Mouse (Mus musculus) heart, postnatal 4 days (tissue): ENCODE results near the gene Gak. TPM values are rescaled to one million over a fixed set of nuclear protein-coding genes. Genes with fewer than 3 reads are reported as not detected.
"Not testable (repeated sequence)": the region's sequence is repeated elsewhere in the genome, so short reads cannot be mapped to it uniquely, and the experiment has no call there.

Source experiments
- DNase-seq: peaks from one replicate; pipeline ENCODE4 v3.0.0; 2021
- total RNA-seq, 2 experiments: library from RNA; stranded (reverse); gene quantifications; 2 replicates each; pipeline ENCODE4 v1.2.3; 2021

Gak gene
- total RNA-seq, 2 experiments from 2014 or later = 36.7 to 36.9 TPM

DNA sequence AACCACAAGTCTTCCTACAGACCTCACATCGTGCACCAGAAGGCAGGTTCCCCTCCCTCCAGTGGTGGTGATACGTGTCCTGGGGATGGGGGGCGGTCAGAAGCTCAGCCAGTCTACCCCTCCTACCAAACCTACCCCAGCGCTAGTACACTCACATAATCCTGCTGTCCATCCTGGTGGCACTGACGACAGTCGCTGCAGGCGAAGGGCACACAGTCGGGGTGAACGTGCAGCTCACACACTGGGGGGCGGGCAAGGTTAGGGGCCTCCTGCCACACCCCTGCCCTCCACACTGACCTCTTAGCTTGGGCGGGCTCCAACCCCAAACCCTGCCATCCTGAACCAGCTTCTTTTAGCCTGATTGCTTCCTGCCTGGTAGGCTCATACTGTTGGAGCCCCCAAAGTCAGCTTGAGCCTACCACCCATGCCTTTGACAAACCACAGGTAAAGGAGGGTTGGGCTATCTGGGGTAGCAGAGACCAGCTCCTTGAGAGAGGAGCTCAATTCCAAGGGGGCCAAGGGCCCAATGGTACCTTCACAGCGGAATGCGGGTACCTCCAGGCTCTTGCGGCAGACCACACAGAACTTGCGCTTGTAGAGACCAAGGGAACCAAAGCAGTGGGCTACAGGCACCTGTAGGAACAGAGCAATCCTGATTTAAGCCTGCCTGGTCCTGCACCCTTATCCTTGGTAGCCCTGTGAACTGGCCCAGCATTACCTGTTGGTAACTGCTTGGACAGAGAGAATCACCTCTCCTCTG, 26.5 kb upstream of the Gak start:
- no peak for DNase-seq

DNA sequence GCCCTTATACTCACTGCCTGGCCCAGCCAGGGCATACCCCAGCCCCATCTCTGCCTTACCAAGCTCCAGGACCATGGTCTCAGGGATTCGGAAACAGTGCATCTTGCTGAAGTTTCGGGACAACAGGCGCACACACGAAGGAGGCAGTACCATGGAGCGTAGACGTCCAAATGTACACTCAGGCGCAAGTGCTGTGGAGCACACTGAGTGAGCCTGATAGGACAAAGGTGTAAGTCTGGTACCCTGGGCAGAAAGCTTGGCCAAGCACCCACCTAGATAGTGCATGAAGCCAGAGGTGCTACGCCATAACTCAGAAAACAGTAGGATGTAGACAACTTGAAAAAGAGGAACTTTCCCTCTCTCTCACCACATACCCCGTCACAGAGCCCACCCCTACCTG, 25.8 kb upstream of the Gak start:
- DNase-seq = no peak

DNA sequence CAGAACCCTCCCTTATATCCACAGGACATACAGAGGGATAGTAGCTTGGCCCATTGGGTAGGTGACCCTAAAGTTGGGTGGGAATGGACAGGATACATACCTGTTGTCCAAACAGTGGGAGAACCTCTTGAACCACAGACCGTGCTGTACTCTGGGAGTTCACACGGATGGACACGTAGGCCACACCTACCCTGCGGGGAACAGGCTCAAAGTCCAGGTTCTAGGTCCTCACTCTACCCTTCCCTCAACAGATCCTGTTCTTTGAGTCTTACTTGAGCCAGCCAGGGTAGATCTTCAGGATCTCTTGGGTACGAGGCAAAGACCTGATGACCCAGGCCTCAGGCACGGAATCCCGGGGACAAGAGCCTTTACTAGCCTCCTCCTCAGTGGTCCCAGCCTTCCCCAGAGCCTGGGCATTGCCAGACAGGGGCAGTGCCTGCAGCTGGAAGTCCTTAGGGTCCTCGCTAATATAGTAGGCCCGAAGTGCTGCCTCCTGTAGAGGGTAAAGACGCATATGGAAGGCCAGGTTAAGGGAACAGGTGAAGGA, 25.0 kb upstream of the Gak start:
- no peak for DNase-seq

DNA sequence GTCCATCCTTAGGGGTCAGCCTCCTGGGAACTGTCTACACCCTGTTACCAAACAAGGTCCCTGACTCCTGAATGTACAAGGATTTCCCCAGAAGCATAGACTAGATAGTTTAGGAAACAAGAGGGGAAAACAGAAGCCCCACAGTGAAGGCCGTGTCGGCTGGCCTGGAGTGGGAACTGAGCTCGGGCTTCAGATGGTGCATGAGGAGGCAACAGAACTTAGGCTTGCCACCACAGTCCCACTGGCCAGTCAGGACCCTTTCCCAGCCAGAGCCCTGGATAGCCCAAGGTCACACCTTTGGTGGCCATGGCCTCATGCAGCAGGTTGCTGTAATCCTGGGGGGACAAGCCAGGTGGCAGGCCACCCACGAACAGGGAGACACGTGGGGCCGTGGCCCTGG, 23.8 kb upstream of the Gak start:
- DNase-seq = no peak

DNA sequence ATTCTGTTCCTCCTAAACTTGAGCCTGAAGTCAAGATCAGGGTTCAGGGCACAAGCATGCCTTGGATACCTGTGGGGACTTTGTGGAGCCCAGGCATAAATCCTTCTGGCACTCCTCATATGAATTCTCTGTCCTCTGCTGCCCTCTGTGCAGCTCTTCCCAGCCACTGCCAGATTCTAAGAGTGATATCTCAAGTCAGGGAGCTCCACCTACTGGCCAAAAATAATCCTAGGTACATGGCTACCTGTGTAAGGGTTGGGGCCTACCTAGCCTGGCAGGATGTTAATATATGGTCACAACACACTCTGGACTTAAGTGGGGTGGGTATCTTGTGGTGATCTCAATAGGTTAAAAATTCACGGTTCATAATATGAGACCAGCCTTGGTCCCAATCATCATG, 22.3 kb upstream of the Gak start:
- DNase-seq = peak; percentile 41

DNA sequence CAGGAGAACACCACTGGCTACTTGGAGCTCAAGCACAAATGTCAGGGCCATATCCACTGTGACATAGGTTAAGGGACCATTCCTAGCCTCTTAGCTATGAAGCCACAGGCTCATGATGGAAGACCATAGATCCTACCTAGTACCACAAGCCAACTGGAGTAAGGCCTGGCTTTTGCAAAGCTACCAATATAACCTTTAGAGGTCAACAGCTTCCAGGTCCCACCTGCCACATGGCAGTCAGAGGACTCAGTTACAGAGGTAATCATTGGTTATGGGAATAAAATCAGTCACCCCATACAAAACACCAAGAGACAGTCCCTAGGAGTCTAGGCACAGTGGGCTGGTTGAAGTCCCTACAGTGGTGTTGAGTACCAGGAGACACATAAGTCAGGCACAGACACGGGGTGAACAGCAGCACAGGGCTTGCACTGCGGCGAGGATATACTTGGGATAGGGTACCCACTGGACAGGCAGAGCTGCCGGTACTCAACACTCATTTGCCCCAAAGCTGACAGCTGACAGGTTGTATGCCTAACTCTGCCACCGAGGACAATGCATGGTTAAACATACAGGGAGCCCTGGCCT, 21.7 kb upstream of the Gak start:
- no peak for DNase-seq

DNA sequence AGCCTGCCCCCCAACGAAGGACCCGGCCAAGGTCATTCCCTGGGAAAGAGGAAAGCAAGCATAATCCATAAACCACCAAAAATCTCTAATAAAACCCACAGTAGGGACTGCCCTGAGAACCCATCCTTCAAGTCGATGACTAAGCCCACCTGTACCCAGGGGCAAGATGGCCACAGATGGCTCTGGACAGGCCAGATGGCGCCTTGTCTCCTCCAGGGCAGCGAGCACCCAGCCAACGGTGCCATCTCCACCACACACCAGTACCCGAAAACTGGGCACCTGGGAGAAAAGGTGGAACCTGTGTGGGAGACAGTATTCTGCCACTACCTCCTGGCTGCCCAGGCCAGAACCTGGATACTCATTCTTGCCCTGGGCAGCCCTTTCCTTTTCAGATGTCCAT, 20.8 kb upstream of the Gak start:
- DNase-seq = no peak

DNA sequence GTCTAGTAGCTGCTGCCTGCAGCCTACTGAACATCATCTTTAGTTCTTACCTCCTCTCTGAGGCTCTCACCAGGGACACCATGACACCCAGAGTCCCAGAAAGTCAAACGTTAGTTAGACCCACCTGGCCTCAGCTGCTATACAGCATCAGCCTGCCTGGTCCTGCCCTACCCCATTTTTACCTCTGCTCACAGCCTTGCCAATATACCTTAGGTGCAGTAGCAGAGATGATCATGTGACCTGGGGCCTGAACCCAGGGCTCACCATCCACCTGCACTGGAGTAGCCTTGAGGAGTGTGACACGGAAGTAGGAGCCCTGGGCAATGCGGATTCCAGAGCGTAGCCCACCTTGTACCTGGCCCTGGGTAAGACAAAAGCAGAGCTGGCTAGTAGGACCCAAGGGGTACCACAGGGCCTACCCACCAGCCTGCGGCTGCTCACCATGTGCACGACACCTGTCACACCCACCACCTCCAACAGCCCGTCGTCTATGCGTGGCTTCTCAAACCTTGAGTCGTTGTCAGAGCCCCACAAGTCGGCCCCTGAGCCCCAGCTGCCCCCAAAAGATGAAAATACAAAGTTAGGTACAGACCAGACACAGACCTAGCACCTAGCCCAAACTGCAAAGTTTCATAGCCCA, 19.5 kb upstream of the Gak start:
- DNase-seq = no peak

DNA sequence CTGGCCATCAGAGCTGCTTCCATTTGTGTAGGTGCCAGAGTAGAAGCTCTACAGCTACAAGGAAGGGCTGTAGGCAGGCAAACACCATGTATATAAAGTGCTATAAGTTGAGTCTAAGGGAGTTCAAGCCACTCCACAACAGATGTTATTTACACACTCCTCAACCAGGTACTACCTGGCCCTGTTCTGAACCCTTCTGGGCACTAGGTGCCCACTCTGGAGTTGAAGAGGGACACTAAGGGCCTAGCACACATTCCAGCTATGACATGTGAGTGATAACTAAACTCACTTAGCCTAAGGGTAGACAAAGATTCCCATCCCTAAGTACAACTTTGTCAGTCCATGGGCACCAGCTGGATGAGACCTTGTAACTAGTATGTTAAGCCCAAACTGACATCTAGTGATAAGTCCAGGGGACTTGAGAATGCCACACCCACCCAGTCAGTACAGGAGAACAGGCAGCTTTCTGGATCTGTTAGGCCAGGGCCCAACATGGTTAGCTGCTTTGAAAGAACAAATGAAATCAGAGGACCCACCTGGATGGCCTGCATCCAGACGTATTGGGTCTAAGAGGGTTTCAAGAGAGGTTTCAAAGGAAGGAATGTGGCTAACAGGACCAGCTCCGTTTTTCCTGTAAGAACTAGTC, 18.4 kb upstream of the Gak start:
- no peak for DNase-seq

DNA sequence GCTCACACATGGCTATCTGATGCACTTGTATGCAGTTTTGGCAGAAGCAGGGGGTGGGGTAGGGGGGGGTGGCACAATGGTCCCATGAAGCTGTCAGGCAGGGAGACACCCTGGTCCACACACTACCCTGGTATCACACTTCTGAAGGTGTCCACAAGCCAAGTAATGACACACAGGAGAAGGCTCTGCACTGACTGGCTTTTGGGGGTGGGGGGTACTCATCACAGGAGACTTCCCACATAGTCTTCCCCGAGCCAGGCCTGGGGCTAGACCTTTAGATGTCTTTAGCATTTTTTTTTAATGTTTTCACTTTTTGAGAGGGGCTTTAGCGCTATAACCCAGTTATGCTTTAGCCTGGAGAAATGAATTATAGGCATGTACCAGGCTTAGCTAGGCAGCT, 17.8 kb upstream of the Gak start:
- DNase-seq = no peak

DNA sequence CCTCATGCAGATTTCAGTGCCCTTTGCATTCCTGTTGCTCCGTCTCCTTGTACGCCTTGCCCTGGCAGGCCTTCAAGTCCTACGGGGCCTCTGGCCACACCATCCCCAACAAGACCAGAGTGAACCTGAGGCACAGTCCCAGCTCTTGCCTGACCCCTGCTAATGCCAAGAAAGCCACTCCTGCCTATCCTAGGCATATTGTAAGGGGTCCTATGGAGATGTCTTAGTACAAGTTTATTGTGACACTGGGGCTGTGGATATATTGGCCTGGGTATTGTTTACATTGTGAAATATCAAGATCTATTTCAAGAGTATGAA, 16.7 kb upstream of the Gak start:
- no peak for DNase-seq

DNA sequence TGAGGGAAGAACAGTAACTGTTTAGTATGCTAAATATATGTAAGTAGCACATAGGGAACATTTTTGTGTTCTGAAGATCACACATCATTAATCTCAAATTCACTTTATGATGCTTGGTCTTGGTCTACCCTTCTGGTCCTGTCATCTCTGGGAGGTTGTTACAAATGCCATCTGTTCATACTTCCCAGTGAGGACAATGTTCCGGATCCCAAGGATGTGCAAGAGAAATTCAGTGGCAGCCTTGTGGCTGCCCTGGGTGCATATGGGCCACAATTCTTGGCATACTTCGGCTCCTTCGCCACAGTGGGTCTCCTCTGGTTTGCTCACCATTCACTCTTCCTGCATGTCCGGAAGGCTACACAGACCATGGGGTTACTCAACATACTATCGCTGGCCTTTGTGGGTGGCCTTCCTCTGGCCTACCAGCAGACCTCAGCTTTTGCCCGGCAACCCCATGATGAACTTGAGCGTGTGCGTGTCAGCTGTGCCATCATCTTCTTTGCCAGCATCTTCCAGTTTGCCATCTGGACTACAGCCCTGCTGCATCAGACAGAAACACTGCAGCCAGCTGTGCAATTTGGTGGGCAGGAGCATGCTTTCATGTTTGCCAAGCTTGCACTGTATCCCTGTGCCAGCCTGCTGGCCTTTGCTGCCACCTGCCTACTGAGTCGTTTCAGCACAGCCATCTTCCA, 16.2 kb upstream of the Gak start:
- DNase-seq = no peak

DNA sequence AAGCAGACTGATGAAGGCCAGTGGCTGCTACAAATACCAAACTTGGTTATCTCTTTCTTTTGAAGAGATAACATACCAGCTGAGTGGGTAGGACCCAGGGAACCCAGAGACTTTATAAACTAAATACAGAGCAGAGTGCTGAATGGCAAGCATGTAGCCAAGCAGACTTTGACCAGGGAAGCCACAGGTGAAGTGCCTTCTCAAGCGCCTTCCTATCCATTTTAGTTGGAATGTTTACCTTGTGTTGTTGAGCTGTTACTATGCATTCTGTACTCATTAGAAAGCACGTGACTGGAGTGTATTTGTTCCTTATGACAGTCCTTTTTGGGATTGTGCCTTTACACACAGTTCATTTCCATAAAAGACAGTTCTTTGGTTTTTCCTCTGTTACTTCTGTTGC, 14.1 kb upstream of the Gak start:
- DNase-seq = no peak

DNA sequence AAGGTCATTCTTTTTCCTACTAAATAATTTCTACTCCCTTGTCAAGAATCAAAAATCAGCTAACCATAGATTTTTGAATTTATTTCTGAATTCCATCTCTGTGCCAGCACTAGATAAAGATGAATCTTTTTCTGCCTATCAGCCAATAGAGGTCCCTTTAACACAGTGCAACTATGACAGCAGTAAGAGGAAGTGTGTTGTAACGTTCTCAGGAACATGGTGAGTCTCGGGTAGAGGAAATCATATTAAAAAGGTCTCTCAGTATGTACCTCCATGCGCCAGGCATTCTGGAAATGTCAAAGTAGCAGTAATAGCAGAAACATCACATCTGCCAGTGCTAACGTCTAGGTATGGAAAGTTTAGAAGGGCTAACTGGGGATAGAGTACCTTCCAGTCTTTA, 6.6 kb upstream of the Gak start:
- no peak for DNase-seq

DNA sequence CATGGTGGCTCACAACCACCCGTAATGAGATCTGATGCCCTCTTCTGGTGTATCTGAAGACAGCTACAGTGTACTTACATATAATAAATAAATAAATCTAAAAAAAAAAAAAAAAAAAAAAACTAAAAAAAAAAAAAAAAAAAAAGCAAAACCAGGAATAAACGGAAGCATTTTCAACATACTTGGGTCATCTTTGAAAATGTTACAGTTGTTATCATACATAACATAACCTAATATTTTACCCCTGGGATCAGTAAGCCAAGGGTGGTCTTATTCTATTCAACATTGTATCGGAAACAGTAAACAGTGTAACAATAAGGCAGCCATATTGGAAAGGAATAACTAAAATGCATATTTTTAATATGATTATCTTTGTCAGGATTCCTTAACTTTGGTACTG, 4.5 kb upstream of the Gak start:
- not testable (repeated sequence) for DNase-seq

DNA sequence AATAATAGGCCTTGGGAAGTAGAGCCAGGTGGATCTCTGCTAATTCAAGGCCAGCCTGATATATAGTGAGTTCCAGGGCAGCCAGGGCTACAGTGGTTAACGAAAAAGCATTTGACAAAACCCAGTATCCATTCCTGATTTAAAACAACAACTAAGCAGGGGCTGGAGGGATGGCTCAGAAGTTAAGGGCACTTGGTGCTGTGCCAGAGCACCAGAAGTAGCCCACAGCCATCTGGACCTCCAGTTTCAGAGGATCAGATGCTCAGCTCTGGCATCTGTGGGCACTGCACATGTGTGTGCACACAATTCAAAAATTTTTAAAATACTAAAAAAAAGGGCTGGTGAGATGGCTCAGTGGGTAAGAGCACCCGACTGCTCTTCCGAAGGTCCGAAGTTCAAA, 4.1 kb upstream of the Gak start:
- no peak for DNase-seq

DNA sequence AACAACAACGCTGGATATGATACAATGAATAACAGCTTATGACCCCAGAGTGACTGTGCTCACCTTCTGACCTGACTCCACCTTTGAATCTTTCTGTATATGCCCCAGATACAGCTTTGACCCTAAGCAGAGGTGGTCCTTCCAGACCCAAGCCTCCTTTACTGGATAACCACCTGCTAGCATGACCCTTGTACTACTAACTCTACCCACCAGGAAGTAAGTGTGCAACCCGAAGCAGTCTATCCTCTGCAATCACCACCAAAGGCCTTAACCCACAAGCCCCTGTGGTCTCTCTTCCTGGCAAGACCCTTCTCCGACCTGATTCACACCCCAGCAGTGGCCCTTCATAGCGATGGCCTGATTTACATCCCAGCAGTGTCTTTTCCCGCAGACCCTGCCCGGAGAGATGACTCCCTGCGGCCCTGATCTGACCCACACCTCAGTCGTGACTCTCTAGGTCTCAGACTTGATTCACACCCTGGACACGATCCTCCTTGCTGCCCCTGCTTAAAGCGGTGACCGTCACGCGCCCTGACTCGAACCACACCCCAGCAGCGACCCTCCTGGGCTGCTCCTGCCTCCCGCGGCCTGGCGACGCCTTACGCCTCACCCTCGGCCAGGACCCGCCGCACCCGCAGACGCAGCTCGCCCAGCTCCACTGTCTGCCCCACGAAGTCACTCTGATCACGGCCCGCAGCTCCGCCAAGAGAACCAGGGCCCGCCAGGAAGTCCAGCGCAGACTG, 493 bp downstream of the Gak start:
- no peak for DNase-seq

DNA sequence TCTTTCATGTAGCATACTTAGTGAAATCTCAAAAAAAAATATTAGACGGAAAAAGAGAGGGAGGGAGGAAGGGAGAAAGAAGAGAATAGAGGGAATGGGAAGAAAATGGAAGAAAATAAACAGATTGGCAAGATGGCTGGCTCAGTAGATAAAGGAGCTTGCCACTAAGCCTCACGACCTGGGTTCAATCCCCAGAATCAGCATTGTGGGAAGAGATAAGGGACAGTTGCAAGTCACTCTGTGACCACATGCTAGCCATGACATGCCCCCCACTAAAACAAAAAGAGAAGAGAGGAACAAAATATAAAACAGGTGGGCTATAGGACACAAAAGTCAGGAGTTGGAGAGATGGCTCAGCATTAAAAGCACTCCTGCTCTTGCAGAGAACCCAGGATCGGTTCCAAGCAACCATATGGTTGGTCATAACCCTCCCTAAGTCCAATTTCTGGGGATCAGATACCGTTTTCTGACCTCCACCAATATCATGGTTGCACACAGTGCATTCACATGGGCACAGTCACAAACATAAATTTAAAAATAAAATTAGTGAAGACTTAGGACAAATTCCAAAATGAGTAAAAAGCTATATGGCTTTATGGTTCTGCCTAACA, 3.4 kb downstream of the Gak start:
- DNase-seq = no peak

DNA sequence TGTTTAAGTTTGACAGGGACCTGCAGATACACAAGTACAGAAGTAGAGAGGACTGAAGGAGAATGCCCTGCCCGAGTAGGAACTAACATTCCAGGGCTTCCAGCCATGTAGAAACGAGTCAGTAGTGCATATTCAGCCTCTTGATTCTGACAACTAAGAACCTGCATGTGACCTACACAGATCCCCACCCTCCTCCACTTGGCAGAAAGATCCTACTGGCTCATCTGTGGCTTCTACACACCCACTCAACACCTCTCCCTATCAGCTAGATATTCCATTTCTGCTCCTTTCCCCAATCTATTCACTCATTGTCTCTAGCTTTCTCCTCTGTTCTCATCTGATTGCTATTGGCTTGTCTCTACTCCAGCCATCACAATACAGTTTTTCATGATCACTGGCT, 7.7 kb downstream of the Gak start:
- peak; percentile 20 for DNase-seq

DNA sequence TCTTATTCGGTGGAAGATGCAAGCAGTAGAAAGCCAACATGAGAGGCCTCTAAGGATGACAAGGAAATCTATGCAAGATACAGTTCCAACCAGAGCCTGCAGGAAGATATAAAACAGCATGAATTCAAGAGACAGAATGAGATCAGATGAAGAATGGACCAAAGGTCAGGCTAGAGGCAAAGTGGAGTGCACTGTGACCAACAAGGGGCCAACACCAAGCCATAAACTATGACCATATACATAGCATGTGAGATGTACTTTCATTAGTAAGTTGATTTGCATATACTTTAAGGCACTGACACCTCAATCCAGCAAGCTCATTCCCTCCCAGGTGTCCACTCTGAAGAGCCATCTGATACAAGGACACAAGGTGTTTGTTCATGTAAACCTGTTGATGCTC, 19.1 kb downstream of the Gak start:
- no peak for DNase-seq

DNA sequence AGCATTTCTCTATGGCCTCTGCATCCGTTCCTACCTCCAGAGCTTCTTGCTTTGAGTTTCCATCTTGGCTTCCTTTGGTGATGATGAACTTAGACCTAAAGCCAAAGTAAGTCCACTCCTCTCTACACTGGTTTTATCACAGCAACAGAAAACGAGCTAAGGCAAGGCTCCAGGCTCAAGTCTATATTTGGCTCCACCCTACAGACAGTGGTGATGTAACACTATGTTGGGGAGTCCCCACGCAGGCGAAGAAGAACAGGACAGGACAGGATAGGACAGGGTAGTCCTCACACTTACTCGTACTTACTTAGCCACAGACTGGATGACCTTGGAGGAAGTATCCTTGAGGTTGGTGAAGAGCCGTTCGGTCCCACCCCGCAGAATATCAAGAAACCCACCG, 27.0 kb downstream of the Gak start:
- DNase-seq = no peak

DNA sequence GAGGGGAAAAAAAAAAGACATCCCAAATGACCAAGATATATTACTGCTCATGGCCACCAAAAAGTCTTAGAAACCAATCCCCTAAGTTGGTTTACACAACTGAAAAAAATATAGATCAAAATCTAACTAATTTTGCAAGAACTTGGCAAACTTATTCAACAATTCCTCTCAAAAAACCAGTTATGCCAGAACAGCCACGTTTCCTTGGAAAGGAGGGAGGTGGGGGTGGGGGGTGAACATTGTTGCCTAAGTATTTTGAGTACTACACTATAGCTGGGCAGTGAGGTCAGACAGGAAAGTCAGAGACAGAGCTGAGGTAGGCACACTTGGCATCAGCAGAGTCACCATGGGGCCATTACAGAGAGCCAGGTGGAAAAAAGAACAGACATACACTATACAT, 29.6 kb downstream of the Gak start:
- DNase-seq = no peak
